Mouse (Mus musculus) bone marrow macrophage, adult 2 months (primary cell): ENCODE results near the gene B020031M17Rik.
"Not testable (repeated sequence)": the region's sequence is repeated elsewhere in the genome, so short reads cannot be mapped to it uniquely, and the experiment has no call there.

Experiments
- CTCF ChIP-seq: IDR thresholded peaks from 2 replicates; pipeline ENCODE4 v1.5.1; 2012; ENCODE audit warnings: low read depth, mild to moderate bottlenecking, low read length, moderate library complexity
- POLR2A ChIP-seq: IDR thresholded peaks from 2 replicates; pipeline ENCODE4 v1.6.1; 2012; ENCODE audit warnings: mild to moderate bottlenecking, low read depth, low read length, borderline replicate concordance

DNA sequence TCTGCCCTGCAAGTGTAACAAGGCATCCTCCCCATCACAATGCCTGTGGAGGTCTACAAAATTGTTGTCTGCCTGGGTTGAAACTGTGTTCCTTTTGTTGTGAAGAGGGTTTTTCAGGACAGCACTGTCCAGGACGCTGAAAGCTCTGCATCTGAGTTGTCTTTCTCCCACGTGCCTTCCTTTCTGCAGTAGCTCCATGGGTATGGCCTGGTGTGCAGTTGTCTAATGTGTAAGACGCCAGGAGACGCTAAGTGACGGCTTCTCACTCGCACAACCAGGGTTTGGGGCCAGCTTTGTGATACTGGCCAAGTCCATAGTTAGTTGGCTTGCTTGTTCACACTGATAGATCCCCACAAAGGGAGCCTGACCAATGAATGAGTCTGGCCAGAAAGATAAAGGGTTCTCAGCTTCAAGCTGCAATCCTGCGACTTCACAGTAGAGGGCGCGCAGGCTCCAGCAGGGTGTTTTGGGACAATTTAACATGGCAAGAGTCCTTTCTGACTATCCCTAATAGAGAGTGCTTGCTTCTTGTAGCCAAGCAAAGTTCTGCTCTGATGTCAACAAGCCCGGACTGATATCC is 41.4 kb upstream of the B020031M17Rik start:
- not testable (repeated sequence) for TF ChIP-seq CTCF, POLR2A
